Mouse (Mus musculus) lung, postnatal 25 days (tissue): ENCODE measurements at regions not wholly inside any gene's neighbourhood (a gene's known extent, or its start where the extent isn't known, plus 50 kb on each side); places are given as distances from the start of the nearest gene placed in this dataset.

Experiments used
- DNase-seq: peaks from one replicate; pipeline ENCODE4 v3.0.0; 2022; ENCODE audit warnings: low spot score

DNA sequence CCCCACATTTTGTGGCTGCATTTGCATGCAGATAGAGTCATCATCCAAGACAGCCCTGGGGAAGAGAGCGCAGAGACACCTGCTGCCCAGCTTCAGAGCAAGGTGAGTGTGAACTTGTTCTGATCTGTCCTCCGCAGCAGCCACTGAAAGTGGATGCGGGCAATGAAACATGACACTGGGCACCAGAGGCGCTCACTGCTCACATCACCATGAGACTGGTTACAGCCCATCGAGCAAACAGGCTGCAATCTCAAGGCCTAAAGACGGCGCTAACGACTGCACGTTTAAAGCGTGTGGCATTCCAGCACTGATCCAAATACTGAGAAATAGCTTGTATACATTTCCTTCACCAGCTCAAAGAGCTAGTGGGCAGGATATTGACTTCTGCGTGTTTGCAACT lies 65.8 kb downstream of the Barhl2 start:
- no peak for DNase-seq

DNA sequence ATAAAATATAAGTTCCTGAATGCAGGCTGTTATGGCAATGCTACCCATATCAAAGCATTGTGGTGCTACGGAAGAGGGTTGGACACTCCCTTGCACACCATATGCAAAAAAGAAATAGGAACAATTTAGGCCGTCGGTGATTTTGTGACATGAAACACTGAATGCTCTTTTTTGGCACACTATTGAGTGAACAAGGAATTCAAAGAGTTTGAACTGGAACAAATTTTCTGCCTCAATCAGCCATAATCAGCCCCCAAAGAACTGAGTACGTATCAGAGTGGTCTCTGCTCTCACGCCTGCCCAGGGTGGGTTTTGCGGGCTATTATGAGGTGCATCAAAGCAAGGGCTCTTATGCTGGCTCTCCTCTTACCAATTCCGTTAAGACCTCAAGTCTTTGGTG lies 71.3 kb downstream of the Barhl2 start:
- no peak for DNase-seq

DNA sequence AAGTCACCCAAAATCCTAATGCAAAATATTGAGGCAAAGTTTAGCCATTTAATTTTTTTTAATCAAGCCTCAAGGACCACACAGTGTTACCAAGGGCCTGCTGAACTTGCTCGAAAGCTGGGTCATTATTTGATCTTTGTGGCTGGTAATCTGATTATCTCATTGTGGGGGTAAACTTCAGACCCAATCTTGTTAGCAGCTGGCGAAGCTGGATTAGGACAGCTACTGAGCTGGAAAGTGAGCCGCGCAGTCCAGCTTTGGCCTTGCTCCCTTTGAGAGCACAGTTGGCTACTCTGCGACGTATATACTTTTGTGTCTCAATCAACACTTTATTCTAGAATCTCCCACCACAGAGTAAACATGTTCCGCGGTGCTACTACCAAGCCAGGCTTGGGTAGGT lies 72.1 kb downstream of the Barhl2 start:
- no peak for DNase-seq

DNA sequence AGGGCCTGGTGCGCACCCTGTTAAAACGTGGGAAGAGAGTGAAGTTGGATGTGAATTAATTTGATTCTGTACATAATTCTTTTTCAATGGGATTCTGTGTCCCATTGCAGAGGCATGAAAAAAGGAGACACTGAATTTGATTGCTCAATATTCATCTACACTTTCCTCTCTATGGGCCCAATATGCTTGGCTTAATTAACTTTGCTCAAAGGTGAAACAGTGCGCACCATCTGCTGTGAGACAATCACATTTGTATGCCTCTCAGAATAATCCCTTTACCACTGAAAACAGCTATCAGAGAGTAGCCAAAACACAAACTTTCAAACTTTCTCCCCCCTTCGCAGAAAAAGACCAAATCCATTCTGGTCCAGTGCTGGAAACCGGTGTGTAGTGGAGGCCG lies 72.7 kb downstream of the Barhl2 start:
- DNase-seq = no peak

DNA sequence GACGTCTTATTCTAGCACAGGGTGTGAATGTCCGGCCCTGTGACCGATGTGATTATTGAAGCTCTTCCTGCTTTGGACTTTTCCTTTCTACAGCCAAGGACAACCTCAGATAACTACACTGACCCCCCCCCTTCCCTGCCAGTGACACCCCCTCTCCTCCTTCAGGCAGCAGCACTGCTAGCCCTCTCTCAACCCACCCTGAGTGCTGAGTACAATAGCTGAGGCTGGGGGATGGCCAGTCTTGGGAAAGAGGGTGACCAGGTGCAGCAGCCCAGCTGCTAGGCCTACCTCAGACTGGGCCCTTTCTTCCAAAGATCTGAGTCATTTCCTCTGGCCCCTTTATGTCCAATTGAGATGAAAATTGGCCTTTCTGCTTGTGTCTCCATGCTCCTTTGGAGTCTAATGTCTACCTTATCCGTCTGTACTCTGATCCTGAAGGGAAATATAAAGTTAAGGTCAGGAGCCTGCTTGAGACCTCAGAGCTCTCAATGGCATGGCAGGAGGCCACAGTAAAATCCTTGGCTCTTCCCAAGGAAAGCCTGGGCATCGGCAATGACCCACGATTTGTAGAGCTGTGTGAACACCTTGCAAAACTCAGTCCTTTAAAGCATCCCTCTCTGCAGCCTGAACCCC lies 73.7 kb downstream of the Barhl2 start:
- DNase-seq = no peak

DNA sequence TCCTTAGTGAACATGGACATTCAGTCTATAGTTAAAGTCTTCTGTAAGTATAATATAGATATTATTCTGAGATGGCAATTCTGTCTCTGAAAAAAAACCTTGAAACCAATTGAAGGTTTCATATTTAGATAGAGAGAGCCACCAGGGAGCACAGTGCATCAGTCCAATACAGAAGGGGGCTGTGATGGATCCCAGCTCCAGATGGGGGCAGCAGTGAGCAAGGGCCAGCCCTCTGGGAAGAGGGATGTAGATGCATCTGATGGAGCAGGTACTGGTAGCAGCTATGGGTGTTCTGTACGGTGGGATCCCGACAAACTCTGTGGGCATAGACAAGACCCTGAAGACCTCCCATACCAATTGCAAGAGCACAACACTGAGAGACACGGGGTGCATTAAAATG lies 76.0 kb downstream of the Barhl2 start:
- DNase-seq = no peak

DNA sequence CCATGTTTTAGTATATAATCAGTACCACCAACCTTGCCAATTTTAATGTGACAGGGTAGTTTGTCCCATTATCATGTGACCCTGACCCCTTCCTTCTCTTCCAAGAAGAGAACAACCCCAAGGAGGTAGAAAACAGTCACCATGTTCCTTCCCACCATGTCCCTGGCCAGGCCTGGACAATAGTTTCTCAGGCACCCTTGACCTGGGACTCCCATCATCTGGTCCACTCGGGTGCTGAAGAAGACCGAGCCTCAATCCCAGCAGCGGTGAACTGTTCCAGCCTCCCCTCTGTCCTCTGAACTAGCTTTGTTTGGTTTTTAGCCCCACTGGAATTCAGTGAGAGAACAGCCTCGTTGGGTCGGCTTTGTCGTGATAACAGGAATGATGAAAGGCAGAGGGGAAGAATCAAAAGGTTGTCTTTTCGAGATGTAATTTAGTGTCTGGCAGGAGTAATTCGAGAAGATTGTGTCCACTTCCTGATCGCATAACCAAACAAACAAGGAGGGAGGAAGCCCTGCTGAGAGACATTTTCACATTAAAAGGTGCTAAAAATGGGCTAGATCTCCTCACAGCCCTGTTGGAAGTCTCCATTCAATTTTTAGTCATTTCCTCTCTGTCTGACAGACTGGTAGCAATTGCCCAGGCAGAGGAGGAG lies 77.2 kb downstream of the Barhl2 start:
- DNase-seq = no peak

DNA sequence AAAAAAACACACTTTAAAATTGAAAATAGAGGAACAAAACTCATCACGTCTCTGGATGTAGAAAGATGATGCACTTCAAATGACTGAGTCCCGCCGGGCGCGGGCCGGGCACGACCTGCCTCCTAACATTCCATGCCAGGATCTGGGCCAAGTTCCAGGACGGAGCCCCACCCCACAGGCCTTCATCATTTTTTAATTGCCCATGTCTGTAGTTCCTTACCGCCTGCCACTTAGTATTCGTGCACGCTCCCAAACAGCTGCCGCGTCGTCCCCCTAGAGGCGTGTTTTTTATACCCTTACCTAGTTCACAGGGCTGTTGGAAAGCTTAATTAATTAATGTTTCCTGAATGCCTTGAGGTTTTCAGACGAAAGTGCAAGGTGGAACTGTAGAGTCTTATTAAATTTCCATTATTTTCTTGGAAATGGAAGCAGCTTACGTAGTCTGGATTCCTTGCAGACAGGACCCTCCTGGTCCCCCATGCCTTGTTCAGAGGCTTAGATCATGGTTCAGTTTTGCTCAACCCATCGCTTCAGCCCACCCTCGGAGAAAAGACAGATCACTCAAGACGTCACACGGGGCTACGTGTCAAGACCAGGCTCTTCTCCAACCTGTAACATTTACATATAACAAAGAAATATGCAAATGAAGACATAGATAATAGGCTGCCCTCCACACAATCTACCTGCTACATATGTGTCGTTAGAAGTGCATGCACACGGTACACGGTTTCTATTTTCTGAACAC lies 81.0 kb downstream of the Barhl2 start:
- no peak for DNase-seq

DNA sequence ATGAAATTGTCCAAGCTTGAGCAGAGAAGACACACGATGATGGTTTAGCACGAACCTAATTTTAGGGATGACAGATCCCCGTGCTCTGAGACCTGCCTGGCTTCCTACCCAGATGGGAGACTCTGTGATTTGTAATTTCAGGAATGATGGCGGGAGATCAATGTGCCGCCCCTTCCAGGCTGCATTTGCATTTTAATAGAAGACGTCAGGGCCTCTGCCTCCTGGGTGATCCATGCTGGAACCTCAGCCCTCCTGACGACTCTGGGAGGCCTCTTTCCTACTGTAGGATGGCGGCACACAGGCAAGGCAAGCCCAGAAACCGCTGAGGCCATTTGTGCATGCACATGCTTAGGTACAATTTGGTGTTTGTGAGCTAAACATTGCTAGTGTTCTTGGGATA lies 90.1 kb downstream of the Barhl2 start:
- DNase-seq = no peak

DNA sequence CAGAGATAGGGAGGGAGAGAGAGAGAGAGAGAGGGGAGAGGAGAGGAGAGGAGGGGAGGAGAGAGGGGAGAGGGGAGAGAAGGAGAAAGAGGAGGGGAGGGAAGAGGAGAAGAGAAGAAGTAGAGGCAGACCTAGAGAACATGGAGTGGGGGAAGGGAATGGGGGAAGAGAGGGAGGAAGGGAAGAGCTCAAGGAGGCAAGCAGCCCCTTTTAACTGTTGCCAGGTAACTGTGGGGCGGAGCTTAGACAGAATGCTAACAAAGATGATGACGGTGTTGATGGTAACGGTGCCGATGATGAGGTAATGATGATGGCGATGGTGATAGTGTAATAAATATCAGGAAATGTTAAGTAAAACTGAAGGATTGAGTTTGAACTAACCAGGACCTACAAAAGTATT lies 90.7 kb downstream of the Barhl2 start:
- no peak for DNase-seq

DNA sequence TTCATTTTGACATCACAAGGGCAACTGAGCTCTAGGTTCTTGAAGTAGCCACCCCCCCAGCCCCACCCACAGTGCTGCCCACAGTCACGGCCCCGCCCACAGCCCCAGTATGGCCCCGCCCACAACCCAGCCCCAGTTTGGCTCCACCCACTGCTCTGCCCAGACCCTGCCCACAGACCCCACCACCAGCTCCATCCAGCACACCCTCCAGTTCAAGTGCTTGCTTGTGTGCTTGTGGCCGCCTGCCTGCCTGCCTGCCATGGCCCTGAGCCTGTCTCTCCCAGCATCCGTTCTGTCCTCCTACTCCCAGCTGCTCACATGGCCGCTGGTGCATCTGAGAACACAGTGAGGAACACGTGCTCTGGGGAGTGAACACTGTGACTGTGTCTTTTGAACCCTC lies 92.0 kb downstream of the Barhl2 start:
- DNase-seq = no peak

DNA sequence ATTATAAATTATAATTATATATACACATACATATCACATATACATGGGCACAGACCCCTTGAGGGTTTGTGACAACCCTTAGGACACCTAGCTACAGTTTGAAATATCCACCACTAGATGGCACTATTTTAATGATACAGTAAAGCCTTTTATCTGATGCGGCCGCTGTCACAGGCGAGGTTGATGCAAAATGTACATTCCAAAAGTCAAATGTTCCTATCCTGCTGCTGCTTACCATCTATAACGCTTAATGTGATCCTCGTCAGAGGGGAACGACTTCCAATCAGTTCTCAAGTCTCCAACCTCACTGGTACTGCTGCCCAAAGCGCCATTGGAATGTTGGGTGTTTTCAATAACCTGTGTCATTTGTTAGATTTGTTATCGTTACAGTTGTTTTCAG lies 92.9 kb downstream of the Barhl2 start:
- peak; percentile 5 for DNase-seq

DNA sequence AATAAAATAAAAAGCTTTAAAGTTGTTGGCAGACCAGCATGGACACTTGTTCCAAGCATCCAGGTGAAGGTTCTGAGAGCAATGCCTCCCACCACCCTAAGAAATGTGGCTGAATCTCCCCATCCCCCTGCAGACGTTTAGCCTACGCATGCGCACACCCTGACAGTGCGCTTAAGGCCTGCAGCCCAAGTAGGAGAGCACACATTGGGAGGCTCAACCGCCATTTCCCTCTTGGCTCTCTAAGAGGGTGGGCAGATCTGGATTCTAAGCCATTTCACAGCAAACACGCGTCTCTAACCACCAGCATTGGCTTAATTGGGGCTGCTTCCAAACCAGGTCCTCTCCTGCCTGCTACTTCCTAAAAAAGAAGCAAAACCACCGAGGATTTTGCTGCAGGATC lies 106.6 kb downstream of the Barhl2 start:
- DNase-seq = no peak

DNA sequence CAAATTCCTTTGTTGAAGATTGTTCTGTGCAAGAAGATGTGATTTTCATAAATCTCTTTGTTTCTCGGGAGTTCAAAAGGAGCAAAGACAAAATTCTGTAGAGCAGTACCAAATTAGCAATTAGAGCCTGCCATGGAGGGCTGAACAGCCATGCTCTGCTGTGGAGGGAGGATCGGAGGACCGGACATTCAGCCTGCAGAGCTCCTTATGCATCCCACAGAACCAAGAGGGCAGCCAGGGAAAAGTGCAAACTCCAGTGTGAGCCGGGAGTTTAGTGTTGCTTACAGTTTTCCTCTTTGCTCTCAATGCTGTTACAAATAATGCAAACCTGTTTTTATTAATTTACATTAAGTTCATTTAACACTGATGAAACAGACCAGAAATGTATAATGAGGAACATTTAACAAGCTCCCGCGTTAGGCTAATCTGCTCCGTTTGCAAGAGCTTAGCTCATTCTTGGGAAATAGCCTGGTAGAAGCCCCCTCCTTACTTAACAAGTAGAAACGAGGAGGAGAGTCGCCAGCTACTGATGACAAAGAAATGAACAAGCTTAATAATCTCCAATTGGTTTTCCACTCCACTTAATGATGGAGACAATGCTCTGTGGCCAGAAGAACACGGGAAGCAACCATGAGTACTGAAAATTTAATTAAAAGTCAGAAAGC lies 108.0 kb downstream of the Barhl2 start:
- DNase-seq = no peak

DNA sequence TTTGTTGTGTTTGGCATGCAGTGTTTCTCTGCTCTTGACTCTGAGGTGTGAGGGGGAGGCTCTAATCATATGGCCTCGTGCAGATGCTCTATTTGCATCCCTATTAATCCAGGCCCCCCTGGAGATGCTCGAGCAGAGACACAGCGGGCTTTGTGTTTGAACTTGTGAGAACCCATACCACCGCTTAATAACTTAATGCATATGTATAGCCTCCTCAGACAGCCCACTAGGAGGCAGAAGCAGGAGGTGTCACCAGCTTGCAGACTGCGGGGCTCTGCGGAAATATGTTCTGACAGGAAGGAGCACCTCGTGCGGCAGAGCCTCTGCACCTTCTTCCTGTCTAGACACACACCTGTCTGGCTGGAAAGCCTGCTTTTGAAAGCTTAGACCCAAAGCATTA lies 113.7 kb downstream of the Barhl2 start:
- no peak for DNase-seq

DNA sequence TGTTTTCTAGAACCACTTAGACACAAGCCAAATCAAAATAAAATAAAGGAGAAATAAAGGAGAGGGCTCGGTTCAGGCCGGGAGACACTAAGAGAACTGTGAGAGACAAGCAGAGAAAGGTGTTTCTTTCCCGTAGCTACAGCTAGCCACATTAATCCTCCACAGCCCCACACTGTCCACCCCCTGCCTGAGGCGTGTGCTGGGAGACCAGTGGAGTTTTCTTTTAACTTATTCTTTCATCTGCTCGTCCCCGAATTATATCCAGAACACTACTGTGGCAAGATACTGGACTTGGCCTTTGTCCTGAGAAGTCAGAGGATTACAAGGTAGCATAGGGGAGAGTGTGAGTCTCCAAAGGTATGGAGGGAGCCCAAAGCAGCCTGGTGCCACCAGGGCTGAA lies 114.4 kb downstream of the Barhl2 start:
- DNase-seq = no peak

DNA sequence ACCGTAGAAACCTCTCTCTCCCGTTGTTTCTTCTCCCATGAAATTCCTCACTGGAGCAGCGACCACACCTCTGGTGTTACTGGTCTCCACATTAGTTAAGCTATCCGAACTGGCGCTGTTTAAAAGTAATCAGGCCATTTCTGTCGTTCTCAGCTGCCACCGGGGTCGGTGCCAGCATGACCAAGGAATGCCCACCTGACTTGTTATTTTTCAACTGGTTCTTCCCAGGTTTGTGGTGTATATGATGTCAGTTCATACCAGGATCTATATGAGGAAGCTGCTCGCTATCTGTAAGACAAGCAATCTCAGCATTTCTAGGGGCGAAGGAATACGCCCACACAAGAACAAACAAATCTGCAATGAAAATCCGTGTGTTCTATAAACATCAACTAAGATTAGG lies 116.6 kb downstream of the Barhl2 start:
- no peak for DNase-seq

DNA sequence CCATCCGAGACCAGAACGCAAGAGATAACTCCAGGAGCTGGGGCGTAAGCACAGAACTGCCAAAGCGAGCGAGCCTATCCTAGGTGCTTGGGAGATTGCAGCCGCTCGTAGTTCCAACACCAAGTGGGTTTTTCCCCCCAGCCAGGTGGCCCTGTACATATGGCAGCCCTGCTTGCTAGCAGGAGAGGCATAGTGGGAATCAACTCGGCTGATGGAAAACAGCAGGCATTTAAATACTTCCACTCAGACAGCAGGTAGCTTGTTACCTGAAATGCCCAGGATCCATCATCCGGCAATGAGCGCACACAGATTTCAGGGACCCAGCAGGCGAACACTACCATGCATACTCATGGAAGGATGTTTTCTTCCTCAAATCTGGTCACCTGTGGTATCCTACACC lies 122.3 kb downstream of the Barhl2 start:
- no peak for DNase-seq

DNA sequence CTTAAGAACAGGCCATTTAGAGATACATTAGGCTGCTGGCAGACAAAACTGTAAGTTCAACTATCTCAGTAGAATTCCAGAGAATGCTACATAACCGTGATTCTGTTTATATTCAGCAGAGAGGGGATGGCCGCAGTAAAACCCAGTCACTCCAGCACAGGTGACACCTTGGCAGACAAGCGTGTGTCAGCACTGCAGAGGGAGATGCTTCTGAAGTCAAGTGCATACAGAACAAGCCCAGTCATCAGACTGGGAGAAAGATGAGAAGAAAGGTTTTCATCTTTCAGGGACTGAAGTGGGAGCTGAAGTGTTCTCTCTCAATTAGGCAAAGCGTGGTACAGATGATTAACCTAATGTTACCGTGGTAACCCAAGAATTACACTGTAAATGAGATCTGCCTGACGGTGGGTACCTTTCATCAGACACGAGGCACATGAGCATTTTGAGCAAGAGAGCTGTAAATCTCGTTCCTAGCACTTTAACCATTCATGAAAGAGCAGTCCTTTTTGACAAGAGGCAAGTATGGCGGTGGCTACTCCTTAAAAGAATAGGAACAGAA lies 130.3 kb downstream of the Barhl2 start:
- no peak for DNase-seq

DNA sequence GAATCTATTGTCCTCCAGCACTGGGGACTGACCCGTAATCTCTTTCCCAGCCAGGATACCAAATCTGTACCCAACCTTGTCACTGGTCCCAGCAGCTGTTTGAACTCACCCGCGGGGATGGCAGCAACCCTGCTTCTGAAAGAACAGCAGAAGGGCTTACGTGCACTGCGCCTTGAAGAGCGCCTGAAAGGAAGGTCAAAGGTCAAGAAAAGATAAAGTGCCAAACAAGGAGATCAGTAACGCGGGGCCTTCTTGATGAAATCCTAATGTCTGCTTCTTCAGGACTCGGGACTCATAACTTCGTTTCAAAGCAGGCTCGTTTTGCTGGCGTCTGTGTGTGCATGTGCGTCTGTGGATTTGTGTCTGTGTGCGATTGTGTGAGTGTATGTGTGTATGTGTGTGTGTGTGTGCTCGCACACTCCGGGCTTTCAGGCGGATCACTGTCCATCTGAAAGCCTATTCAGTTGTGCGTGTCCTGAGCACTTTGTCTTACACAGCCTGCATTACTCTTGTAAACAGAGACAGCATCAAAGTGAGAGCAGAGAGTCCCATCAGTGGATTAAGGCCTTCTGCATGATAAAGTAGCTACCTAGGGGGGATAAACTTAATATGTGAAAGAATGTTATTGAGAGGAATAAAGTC lies 135.3 kb downstream of the Barhl2 start:
- no peak for DNase-seq

DNA sequence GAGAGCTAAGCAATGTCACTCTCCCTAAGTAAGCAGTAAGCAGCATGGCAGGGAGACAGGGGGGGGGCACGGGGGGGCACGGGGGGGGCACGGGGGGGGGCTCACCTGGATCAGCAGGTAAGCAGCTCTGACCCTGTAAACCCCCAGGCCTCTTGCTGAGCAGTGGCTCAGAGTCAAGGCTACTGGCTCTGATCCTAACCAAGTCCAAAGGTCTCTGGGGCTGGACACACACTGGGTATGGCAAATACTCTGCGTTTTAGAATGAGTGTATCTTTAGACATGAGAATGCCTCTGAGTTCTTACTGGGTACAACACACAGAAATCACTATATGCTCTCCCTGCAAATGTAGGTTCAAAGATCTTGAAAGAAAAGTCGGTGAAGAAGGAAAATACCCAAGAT lies 136.5 kb downstream of the Barhl2 start:
- DNase-seq = no peak

DNA sequence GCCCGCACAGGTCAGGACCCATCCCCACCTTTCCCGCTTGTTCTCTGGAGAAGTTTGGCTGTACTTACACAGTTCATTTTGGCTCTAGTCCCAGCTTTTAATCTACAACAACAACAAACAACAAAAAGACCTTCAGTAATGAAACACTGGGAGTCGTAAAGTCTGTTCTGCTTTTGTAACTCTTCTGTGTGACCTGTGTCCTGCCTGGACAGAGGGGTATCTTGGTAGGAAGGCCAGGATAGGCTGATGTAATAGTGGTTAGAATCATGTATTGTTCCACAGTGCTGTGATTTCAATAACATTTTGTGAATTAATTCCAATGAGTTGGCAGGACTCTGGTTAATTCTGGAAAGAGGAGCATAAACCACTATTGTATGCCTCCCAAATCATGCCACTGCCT lies 136.9 kb downstream of the Barhl2 start:
- DNase-seq = no peak
